1 mouse cellular context compared by ENCODE assay signal in genomic region chr3:87988068-87988467, GRCm38 (mm10).
TF ChIP-seq lines count a peak whose summit lies in the region.

No protein-coding gene starts in this region.

TF ChIP-seq in MEL, 35 proteins besides CTCF, POLR2A, EP300 and RAD21 (continued from another document):
- TF ChIP-seq NRF1 (IDR thresholded peaks at IDR 0.05; ENCODE audit: insufficient read depth, low read depth, low read length, poor library complexity, severe bottlenecking) (no peak), SIN3A (IDR thresholded peaks at IDR 0.05; ENCODE audit: low read length) (no peak), CHD1 (IDR thresholded peaks at IDR 0.05; ENCODE audit: low read depth, low read length) (no peak), ZNF384 (IDR thresholded peaks at IDR 0.05; ENCODE audit: low read depth, low read length) (no peak), TBP (IDR thresholded peaks at IDR 0.05; ENCODE audit: low read depth, low read length) (no peak), HCFC1 (IDR thresholded peaks at IDR 0.05; ENCODE audit: low read depth, low read length) (no peak), GABPA (IDR thresholded peaks at IDR 0.05; ENCODE audit: low read depth, low read length) (no peak), TCF12 (IDR thresholded peaks at IDR 0.05; ENCODE audit: low read depth, low read length) (no peak), USF1 (IDR thresholded peaks at IDR 0.05; ENCODE audit: low read depth, low read length) (no peak), ZMIZ1 (IDR thresholded peaks at IDR 0.05; ENCODE audit: low read depth, low read length) (no peak)
TF ChIP-seq in MEL: peak in this region for 0.
